Mouse (Mus musculus) E14TG2a.4 (cell line): Measurements from ENCODE around the gene Tmem115.

ENCODE experiments used
- CTCF ChIP-seq: conservative IDR thresholded peaks from 2 replicates; pipeline ENCODE4 v1.5.1; 2014; ENCODE audit warnings: low read length
- POU5F1 ChIP-seq: IDR thresholded peaks from 2 replicates; pipeline ENCODE4 v1.6.1; 2014; ENCODE audit warnings: low read length, borderline replicate concordance

GRCm38 (mm10) chr9:107521190-107521589 lies 12.6 kb upstream of the Tmem115 start:
- TF ChIP-seq CTCF, result no peak
- TF ChIP-seq POU5F1, result no peak
